Mouse (Mus musculus) lung, postnatal 4 days (tissue): ENCODE data around the gene Traf4.

Source experiments
- DNase-seq, 2 experiments: peaks; one replicate each; pipeline ENCODE4 v3.0.0; 2021

Traf4 gene

GRCm38 (mm10) chr11:78182450-78182849 is 17.1 kb upstream of the Traf4 start:
- no peak for DNase-seq

GRCm38 (mm10) chr11:78181830-78182357 is 16.5 kb upstream of the Traf4 start:
- no peak for DNase-seq

GRCm38 (mm10) chr11:78180081-78180761 is 14.8 kb upstream of the Traf4 start:
- DNase-seq, result no peak

GRCm38 (mm10) chr11:78179438-78179999 is 14.1 kb upstream of the Traf4 start:
- DNase-seq, result no peak

- DNase-seq, result peak; percentile 68 to 69
These were observed 13.6 kb upstream of the Traf4 start for GRCm38 (mm10) chr11:78178859-78179437.

GRCm38 (mm10) chr11:78177903-78178858 is 12.8 kb upstream of the Traf4 start:
- peak; percentile 97 to 98 for DNase-seq

GRCm38 (mm10) chr11:78177437-78177836 is 12.0 kb upstream of the Traf4 start:
- DNase-seq, result peak; percentile 64 to 65

- DNase-seq, result peak; percentile 29 to 35
These were observed 11.5 kb upstream of the Traf4 start for GRCm38 (mm10) chr11:78176905-78177331.

GRCm38 (mm10) chr11:78176402-78176862 is 11.0 kb upstream of the Traf4 start, which contains the start of the genes Nek8 and Tlcd1:
Nek8 (minus strand) TSS chr11:78176675.
Tlcd1 (plus strand) TSS chr11:78176711.
- peak; percentile 94 for DNase-seq

- DNase-seq, result no peak
These were observed 10.5 kb upstream of the Traf4 start for GRCm38 (mm10) chr11:78175771-78176401.

GRCm38 (mm10) chr11:78174506-78174905 is 9.1 kb upstream of the Traf4 start:
- no peak for DNase-seq

GRCm38 (mm10) chr11:78172748-78173383 is 7.5 kb upstream of the Traf4 start:
- peak; percentile 46 to 62 for DNase-seq

GRCm38 (mm10) chr11:78172034-78172747 is 6.8 kb upstream of the Traf4 start:
- DNase-seq, result peak; percentile 36 to 43

GRCm38 (mm10) chr11:78171328-78171727 is 5.9 kb upstream of the Traf4 start:
- DNase-seq, result no peak

- no peak for DNase-seq
These were observed 4.9 kb upstream of the Traf4 start for GRCm38 (mm10) chr11:78170306-78170705.

- peak; percentile 27 to 28 for DNase-seq
These were observed 3.4 kb upstream of the Traf4 start for GRCm38 (mm10) chr11:78168541-78169468.

- DNase-seq, result no peak
These were observed 2.0 kb upstream of the Traf4 start for GRCm38 (mm10) chr11:78167257-78167959.

GRCm38 (mm10) chr11:78166640-78167039 is 1.3 kb upstream of the Traf4 start:
- no peak for DNase-seq

- DNase-seq, result no peak
These were observed 772 bp upstream of the Traf4 start for GRCm38 (mm10) chr11:78166161-78166560.
